Mouse (Mus musculus): Measurements from ENCODE around the gene Elobl. TPM values are rescaled to one million over a fixed set of nuclear protein-coding genes. Genes with fewer than 3 reads are reported as not detected.

Gene Elobl
- polyA plus RNA-seq, 1 experiment from 2014 or later, result not detected

DNA sequence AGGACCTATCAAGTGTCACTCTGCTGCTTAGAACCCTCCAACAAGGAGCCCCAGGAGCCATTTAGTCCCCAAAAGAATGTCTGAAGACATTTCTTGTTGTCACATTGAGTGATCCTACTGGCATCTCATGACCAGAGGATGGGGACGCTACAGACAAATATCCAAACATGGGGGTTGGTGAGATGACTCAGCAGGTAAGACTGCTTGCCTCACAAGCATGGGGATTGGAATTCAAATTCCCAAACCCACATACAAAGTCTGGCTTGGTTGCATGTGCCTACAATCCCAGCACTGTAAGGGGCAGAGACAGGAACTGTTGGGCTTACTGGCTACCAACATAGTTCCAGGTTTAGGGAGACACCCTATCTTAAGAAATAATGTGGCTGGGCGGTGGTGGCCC lies 28.8 kb downstream of the Elobl start:
- no peaks in the 10 kb centered on the region for H3K9me3 ChIP-seq (ENCODE audit: control insufficient read depth)
- H3K36me3 ChIP-seq (ENCODE audit: control insufficient read depth, insufficient read depth), result peaks cover 54% of the 10 kb centered on the region
- H3K4me1 ChIP-seq (replicated peaks; ENCODE audit: control insufficient read depth, insufficient read depth, low read length), result no peaks in the 10 kb centered on the region
- H3K4me3 ChIP-seq (ENCODE audit: low read depth, low read length), result no peak overlapping the region
- H3K27me3 ChIP-seq (replicated peaks; ENCODE audit: control insufficient read depth, insufficient read depth, low read length), result no peaks in the 10 kb centered on the region
- H3K4me2 ChIP-seq (replicated peaks; ENCODE audit: low read depth), result no peak overlapping the region
- WGBS, result 90% methylated on average over 2 of the region's 2 CpGs
- no peak overlapping the region for H3K27ac ChIP-seq (ENCODE audit: low read depth, low read length)
- no peak for TF ChIP-seq CTCF (IDR thresholded peaks at IDR 0.05; ENCODE audit: low read depth)
- no peak for ATAC-seq
- no peak overlapping the region for H3K9ac ChIP-seq (ENCODE audit: low read depth, low read length)

DNA sequence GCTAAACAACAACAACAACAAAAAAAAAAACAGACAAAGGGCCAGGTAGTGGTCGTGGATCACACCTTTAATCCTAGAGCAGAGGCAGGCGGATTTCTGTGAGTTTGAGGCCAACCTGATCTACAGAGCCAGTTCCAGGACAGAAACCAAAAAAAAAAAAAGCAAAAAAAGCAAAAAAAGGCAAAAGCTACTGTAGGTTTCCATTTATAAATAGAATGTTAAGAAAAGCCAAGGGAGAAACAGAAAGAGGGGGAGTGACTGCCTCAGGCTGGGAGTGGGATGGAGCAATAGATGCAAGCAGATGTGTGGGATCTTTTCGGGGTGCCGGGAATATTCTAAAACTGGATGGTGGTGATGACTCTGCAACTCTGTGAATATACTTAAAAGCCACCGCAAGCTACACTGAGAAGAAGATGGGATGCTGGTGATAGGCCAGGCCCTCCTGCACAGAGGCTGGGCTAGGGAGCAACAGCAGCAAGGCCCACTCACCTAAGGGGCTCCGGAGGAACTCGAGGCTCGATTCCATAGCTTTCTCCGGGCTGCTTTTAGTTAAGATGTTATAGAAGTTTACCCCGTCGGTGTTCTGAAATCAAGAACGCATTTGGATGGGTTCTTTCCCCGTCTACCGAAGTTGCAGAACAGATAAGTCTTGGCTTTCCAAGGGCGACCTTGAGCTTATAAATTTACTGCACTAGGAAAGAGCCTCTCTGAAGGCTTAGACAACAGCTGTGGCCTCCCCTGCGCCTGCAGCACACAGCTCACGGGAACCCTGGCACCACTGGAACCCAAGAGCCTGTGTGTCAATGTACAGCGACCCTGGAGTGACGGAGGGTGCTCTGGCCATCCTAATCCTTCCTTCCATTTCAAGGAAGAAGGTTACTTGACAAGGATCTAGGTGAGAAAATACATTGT lies 32.4 kb downstream of the Elobl start:
- no peak for TF ChIP-seq CTCF (IDR thresholded peaks at IDR 0.05; ENCODE audit: low read depth)
- 93% methylated on average over 19 of the region's 19 CpGs for WGBS
- no peaks in the 10 kb centered on the region for H3K27me3 ChIP-seq (replicated peaks; ENCODE audit: control insufficient read depth, insufficient read depth, low read length)
- no peaks in the 10 kb centered on the region for H3K4me1 ChIP-seq (replicated peaks; ENCODE audit: control insufficient read depth, insufficient read depth, low read length)
- H3K27ac ChIP-seq (ENCODE audit: low read depth, low read length), result no peak overlapping the region
- H3K9ac ChIP-seq (ENCODE audit: low read depth, low read length), result no peak overlapping the region
- no peaks in the 10 kb centered on the region for H3K9me3 ChIP-seq (ENCODE audit: control insufficient read depth)
- peaks cover 55% of the 10 kb centered on the region for H3K36me3 ChIP-seq (ENCODE audit: control insufficient read depth, insufficient read depth)
- no peak for ATAC-seq
- no peak overlapping the region for H3K4me3 ChIP-seq (ENCODE audit: low read depth, low read length)
- H3K4me2 ChIP-seq (replicated peaks; ENCODE audit: low read depth), result no peak overlapping the region

DNA sequence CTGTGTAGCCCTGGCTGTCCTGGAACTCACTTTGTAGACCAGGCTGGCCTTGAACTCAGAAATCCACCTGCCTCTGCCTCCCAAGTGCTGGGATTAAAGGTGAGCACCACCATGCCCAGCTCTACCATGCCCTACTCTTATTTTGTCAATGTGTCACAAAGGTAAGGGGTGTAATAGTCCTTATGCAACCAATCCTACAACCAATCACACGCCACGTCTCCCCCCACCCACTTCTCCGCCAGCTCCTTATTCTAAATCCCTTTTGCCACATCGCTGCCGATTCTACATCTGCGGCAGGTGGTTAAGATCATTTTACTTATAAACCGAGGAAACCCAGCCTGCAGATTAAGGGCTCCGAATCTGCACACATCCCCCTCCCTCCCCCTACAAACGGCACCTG lies 33.7 kb downstream of the Elobl start:
- no peak for TF ChIP-seq CTCF (IDR thresholded peaks at IDR 0.05; ENCODE audit: low read depth)
- WGBS, result 91% methylated on average over 9 of the region's 9 CpGs
- peaks cover 65% of the 10 kb centered on the region for H3K36me3 ChIP-seq (ENCODE audit: control insufficient read depth, insufficient read depth)
- H3K4me1 ChIP-seq (replicated peaks; ENCODE audit: control insufficient read depth, insufficient read depth, low read length), result no peaks in the 10 kb centered on the region
- no peak overlapping the region for H3K27ac ChIP-seq (ENCODE audit: low read depth, low read length)
- H3K9ac ChIP-seq (ENCODE audit: low read depth, low read length), result no peak overlapping the region
- H3K4me3 ChIP-seq (ENCODE audit: low read depth, low read length), result no peak overlapping the region
- ATAC-seq, result no peak
- no peaks in the 10 kb centered on the region for H3K9me3 ChIP-seq (ENCODE audit: control insufficient read depth)
- no peaks in the 10 kb centered on the region for H3K27me3 ChIP-seq (replicated peaks; ENCODE audit: control insufficient read depth, insufficient read depth, low read length)
- no peak overlapping the region for H3K4me2 ChIP-seq (replicated peaks; ENCODE audit: low read depth)

DNA sequence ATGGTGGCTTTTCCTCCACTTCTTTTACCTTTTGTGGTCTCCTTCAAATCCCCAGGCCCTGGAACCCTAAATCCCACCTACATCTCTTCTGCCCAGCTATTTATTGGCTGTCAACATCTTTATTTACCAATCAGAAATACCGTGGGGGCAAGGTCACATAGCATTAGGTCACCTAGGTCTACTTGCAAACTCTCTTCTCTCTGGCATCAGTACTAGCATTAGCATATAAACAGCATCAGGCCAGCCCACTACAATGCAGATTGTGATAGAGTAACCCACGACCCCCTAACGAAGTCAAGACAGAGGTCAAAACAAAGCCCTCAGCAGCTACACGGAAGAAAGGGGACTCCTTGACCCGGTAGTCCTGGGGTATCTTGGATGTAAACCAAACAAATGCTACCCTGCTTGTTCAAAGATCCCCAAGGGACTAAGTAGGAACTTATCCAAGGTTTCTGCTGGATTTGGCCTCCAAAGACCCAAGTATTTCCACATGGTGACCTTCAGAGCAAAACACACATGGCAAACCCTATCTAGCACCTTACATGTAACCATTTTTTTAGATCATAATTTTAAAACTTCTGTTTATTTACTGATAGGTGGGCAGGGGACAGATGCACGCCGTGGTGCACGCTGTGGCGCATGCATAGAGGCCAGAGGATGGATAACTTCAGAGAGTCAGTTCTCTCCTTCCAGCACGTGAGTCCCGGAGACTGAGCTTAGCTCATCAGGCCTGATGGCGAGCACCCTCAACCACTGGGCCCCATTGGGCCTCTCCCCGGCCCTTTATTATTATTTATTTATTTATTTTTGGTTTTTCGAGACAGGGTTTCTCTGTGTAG lies 34.8 kb downstream of the Elobl start:
- TF ChIP-seq CTCF (IDR thresholded peaks at IDR 0.05; ENCODE audit: low read depth), result no peak
- Histone ChIP-seq H3K27ac (ENCODE audit: low read depth, low read length) (no peak overlapping the region), H3K36me3 (ENCODE audit: control insufficient read depth, insufficient read depth) (peaks cover 76% of the 10 kb centered on the region), H3K4me2 (replicated peaks; ENCODE audit: low read depth) (no peak overlapping the region), H3K4me1 (replicated peaks; ENCODE audit: control insufficient read depth, insufficient read depth, low read length) (no peaks in the 10 kb centered on the region), H3K4me3 (ENCODE audit: low read depth, low read length) (no peak overlapping the region), H3K9me3 (ENCODE audit: control insufficient read depth) (no peaks in the 10 kb centered on the region), H3K27me3 (replicated peaks; ENCODE audit: control insufficient read depth, insufficient read depth, low read length) (no peaks in the 10 kb centered on the region), H3K9ac (ENCODE audit: low read depth, low read length) (no peak overlapping the region)
- no peak for ATAC-seq
- WGBS, result 87% methylated on average over 14 of the region's 14 CpGs

DNA sequence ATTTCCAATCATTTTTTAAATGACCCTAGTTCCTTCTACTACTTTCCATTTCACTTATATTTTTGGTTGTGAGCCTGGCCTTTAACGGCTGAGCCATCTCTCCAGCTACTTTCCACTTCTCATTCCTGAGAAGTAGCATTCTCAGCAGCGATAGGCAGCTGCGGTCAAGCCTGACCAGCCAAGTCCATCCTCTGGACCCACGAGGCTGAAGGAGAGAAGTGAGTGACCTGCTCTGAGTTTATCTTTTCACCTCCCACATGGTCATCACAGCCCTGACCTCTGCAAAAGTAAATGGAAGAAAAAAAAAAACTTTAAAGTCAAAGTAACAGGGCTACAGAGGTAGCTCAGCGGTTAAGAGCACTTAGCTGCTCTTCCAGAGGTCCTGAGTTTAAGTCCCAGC lies 40.2 kb downstream of the Elobl start:
- Histone ChIP-seq H3K27me3 (replicated peaks; ENCODE audit: control insufficient read depth, insufficient read depth, low read length) (no peaks in the 10 kb centered on the region), H3K4me2 (replicated peaks; ENCODE audit: low read depth) (no peak overlapping the region), H3K4me3 (ENCODE audit: low read depth, low read length) (no peak overlapping the region), H3K36me3 (ENCODE audit: control insufficient read depth, insufficient read depth) (peaks cover 67% of the 10 kb centered on the region), H3K27ac (ENCODE audit: low read depth, low read length) (no peak overlapping the region), H3K9ac (ENCODE audit: low read depth, low read length) (no peak overlapping the region), H3K4me1 (replicated peaks; ENCODE audit: control insufficient read depth, insufficient read depth, low read length) (no peaks in the 10 kb centered on the region), H3K9me3 (ENCODE audit: control insufficient read depth) (no peaks in the 10 kb centered on the region)
- TF ChIP-seq CTCF (IDR thresholded peaks at IDR 0.05; ENCODE audit: low read depth), result no peak
- WGBS, result 92% methylated on average over 5 of the region's 5 CpGs
- ATAC-seq, result no peak

Other genes with a start within 250 kb of the Elobl start
- gene Msi2, start 248.4 kb downstream of the Elobl start, polyA plus RNA-seq (2015; fragmentation: Nextera tagmentation; extraction: Ambion mirVana), result 7.5 and 8.9 TPM in 2 replicates
- 12.3 and 12.4 TPM in 2 replicates for gene Akap1, start 102.3 kb downstream of the Elobl start, polyA plus RNA-seq (2015; fragmentation: Nextera tagmentation; extraction: Ambion mirVana)
- 191 and 210 TPM in 2 replicates for gene Scpep1, start 11.5 kb downstream of the Elobl start, polyA plus RNA-seq (2015; fragmentation: Nextera tagmentation; extraction: Ambion mirVana)
- 4.1 and 4.6 TPM in 2 replicates for gene Coil, start 3.3 kb upstream of the Elobl start, polyA plus RNA-seq (2015; fragmentation: Nextera tagmentation; extraction: Ambion mirVana)
- gene Trim25, start 32.4 kb upstream of the Elobl start, polyA plus RNA-seq (2015; fragmentation: Nextera tagmentation; extraction: Ambion mirVana), result 24.2 and 26.2 TPM in 2 replicates
- gene Dgke, start 99.9 kb upstream of the Elobl start, polyA plus RNA-seq (2015; fragmentation: Nextera tagmentation; extraction: Ambion mirVana), result 1.7 and 2.0 TPM in 2 replicates
- 0.93 and 1.7 TPM in 2 replicates for gene Gm525, start 106.9 kb upstream of the Elobl start, polyA plus RNA-seq (2015; fragmentation: Nextera tagmentation; extraction: Ambion mirVana)

All from intestine, postnatal 0 days (tissue).